Mouse (Mus musculus): ENCODE measurements around the gene Rpe65. TPM values are rescaled to one million over a fixed set of nuclear protein-coding genes. Genes with fewer than 3 reads are reported as not detected.

Gene Rpe65
- not detected for total RNA-seq (2021)
- long read RNA-seq = 0 reads

DNA sequence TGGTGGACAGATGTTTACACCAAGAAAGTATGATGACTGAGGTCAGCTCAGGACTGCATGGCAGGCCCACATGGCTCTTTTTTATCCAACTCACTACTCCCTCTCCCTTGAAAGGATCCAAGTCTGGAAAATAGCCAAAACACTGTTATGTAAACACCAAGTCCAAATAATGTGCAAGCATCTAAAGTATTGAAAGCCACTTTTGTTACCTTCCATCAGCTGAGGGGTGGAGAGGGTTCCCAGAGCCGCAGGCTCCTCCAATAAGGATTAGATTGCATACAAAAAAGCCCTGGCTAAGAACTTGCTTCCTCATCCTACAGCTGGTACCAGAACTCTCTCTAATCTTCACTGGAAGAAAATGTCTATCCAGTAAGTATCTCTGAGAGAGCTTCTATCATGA, at the start of gene Rpe65:
Gene Rpe65 (plus strand): TSS at position 301 of the 400 bp plus-strand sequence.
- DNase-seq (ENCODE audit: low spot score in 2 of 2) = no peak

- DNase-seq (ENCODE audit: low spot score in 2 of 2) = no peak
Measured at GRCm38 (mm10) chr3:159550224-159550623, 48.8 kb upstream of the Rpe65 start.

DNA sequence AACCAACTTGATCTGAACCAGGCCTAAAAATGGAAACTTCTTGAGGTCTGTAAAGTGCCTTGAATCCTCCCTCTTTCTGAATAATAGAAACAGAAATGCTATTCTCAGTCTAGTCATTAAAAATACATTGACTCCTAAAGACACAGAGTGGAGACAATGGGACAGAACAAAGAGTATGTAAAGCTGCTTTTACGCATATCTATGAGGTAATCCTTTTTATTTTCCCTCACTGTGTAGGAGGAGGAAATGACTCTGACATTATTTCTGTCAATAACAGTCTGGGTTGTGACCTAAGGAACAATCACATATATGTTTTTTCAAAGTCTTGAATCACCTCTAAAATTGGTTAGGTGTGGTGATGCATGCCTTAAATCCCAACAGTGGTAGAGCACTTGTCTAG, 16.0 kb downstream of the Rpe65 start:
- no peak for DNase-seq (ENCODE audit: low spot score in 2 of 2)

DNA sequence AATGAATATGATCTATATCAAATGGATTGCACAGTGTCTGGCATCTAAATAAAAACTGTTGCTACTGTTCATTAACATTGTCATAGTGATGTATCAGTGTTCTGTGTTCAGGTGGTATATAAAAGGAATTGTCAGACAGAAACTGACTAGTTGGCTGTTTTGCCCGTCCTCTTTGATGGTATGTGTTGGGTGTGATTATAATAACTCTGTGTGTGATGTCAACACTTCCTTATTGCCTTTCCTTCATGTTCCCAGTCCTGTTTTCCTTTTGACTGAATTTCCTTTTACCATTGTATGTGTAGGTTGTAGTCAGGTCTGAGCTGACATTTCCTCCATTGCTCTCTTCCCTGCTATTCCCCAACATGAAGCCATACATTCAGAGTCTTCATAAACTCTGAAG, 22.1 kb downstream of the Rpe65 start:
- no peak for DNase-seq (ENCODE audit: low spot score in 2 of 2)

DNA sequence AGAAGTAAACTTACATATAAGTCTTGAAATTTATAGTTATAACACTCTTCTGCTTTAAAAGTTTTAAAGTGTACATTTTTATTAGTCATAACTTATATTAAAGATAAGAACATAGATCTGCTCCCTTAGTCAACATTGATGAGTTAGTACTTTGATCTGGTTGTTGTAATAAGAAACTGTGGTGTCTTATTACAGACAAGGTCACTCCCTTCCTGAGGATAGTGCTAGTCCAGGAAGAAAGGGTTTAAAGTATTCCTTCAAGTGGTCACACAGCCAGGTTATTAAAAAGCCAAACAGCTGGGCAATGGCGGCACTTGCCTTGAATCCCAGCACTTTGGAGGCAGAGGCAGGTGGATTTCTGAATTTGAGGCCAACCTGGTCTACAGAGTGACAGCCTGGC, 25.0 kb downstream of the Rpe65 start:
- DNase-seq (ENCODE audit: low spot score in 2 of 2) = no peak

- no peak for DNase-seq (ENCODE audit: low spot score in 2 of 2)
Measured at GRCm38 (mm10) chr3:159660741-159661140, 61.8 kb downstream of the Rpe65 start.

- no peak for DNase-seq (ENCODE audit: low spot score in 2 of 2)
Measured at GRCm38 (mm10) chr3:159663333-159663732, 64.4 kb downstream of the Rpe65 start.

Other genes starting within 250 kb of the Rpe65 start
- gene Depdc1a, start 103.7 kb upstream of the Rpe65 start, total RNA-seq (2021) = 1 to 10 TPM in 1 of 2 experiments, under 1 TPM in 1; 0.78 to 1.1 TPM
- 10 to 100 TPM; 21.6 to 25.0 TPM for gene Wls, start 240.5 kb downstream of the Rpe65 start, total RNA-seq (2021)